Mouse (Mus musculus) adrenal gland, postnatal 0 days (tissue): ENCODE measurements around the gene Pnkp. TPM values are rescaled to one million over a fixed set of nuclear protein-coding genes. Genes with fewer than 3 reads are reported as not detected.

Experiments
- microRNA-seq: library from miRNA; unstranded; fragments of <30 nt; microRNA quantifications from one replicate; pipeline ENCODE4, GENCODE M21; 2016; ENCODE audit warnings: borderline replicate concordance; ENCODE audit not compliant: insufficient number of aligned reads
- polyA plus RNA-seq: library from polyadenylated mRNA; unstranded; fragments of >200 nt; fragmentation: Nextera tagmentation; extraction: Ambion mirVana; gene quantifications from 2 replicates; pipeline ENCODE4 v1.2.1, GENCODE M21; 2015

Pnkp gene
- 41.8 and 51.0 TPM in 2 replicates for polyA plus RNA-seq

DNA sequence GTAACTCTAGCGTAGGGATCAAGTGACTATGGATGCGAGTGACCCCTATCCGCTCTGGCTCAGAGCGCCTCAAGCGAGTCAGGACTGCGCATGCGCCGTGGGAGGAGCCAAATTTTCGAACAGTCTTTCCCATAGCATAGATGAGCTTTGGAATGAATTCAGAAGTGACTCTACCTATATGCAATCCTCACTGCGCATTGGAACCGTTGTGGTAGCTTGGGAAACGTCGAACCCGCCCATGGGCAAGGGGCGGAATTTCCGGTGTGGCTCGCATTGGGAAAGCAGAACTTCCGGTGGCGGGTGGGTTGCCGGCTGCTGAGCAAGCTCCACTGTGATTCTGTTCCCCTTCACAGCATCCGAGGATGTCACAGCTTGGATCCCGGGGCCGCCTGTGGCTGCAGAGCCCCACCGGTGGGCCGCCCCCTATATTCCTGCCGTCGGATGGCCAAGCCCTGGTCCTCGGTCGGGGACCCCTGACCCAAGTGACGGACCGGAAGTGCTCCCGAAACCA lies at the start of gene Pnkp:
Pnkp (plus strand) TSS at position 98 of the 511 bp plus-strand sequence.

DNA sequence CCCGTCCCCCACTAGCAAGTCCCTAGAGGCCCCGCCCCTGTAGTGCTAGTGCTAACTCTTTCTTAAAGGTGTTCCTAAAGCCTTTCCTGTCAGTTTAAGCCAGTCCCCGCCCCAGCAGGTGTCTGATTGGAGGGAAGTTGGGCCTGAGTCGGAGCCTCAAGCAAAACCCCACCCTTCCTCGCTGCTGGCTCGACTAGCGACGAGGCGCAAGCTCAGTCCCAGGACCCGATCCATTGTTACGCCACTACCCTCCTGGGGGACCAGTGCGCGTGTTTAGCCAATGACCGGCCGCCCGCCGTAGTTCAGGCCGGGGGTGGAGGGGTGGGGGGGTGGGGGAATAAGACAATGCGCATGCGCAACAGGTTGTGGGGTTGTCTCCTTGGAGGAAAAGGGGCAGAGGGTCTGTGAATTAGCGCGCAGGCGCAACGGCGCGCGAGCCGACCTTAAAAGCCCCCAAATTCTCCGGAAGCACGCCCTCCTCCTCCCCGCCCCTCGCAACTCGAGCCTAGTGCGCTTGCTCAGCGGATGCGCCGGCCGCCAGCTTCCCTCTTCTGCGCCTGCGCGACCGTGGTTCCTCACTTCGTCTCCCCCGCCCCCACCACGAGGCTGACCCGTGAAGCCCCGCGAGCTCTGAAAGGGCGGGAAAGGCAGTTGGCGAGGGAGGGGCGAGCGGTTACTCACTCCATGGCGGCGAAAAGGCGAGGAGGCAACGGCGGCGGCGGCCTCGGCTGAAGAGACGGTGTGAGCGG lies 41.0 kb upstream of the Pnkp start, which contains the start of the genes Nup62 and Il4i1:
Nup62 (plus strand) TSS at position 368 of the 749 bp plus-strand sequence.
Il4i1 (plus strand) TSS at position 667 of the 749 bp plus-strand sequence.

DNA sequence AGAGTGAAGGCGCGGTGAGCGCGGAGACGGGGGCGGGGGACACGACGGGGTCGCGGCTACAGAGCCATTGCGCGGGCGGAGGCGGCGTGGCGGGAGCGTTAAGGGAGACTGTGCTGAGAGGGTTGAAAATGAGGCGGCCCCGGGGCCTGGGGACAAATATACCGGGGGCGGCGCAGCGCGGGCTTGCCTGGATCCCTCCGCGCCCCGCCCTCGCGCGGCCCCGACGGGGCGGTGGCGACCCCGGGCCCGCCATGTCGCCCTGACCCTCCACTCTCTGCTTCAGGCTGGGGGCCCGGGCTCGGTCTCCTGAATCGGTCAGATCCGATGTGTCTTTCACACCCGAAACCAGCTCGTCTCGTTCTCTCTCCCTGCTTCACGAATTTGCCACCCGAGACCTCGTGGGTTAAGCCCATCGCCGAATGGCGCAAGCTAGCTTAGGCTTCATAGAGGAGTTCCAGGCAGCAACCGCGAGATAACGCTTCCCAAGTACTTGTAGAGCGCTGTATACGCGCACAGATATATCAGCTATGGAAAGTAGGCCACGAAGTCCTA lies 40.4 kb upstream of the Pnkp start, which contains the start of gene Atf5:
Atf5 (minus strand) TSS at position 189 of the 552 bp plus-strand sequence.

DNA sequence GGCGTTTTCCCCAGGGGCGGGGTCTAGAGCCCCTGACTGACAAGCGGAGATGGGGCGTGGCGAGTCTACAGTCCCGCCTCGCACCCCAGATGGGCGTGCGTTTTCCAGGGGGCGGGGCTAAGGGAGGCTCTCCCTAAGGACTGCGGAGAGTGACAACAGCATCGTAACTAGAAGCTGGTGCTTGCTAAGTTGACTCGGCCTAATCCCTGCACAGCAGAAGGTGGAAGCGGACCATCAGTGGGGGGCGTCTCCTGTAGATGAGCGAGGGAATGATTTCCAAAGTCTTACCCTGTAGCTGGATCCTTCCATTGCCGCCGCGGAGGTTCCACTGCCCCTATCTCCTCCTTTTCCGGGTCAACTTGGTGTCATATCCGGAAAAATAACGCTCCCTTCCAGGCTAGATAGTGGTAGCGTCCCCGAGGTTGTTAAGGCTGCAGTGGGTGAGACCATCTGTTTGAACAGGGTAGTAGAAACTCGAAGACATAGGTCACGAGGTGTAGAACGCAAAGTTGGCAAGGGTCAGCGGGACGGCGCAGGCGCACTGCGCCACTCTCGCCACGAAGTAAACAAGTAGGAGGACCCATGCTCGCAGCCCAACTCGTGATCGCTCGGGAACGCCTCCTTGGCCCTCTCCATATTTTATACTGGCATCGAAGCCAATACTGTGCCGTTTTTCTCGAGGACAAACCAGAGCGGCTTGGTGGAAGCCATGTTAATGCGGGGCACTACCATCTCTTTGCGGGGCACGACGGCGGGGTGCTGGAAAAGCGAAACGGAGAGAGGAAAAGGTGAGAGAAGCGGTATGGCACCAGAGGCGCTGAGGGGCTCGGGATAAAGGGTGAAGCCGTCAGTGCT lies 8.2 kb upstream of the Pnkp start, which contains the start of the genes Akt1s1 and Tbc1d17:
Akt1s1 (plus strand) TSS at position 431 of the 855 bp plus-strand sequence.
Tbc1d17 (minus strand) TSS at position 519 of the 855 bp plus-strand sequence.

DNA sequence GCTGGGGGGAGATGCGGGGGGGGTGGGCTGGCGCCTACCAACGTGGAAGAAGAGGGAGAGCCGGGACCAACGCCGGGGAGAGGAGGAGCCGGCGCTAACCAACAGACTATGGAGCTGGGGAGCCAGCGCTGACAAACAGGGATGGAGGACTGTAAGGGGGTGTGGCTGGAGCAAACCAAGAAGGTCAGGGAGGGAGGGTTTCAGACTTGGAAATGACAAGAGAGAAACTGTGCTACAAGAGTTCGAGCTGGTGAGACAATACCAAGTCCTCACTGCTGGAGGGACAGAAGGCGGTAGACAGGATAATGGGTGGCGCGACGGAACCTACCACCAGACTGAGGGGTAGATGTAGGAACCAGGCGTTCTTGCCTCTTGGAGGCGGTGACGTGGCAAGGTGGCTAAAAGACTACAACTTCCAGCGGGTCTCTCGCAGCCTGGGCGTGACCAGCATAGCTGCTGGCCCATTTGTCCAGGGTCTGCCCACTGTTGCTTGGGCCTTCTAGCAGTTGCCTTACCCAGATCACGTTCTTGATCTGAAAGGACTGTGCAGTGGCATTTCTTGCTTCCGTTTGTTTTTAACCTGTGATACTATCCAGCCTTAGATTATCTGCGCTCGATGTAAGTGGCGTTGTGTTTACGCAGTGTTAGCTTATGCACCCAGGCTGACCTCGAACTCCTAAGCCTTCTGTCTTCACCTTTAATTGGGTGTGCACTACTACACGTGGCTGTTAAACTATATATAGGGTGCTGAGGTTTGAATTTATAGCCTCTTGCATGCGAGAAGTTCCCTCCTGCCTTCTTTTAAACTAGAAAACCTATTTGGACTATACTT lies 13.0 kb downstream of the Pnkp start, which contains the start of gene Ptov1:
Ptov1 (minus strand) TSS at position 92 of the 832 bp plus-strand sequence.

DNA sequence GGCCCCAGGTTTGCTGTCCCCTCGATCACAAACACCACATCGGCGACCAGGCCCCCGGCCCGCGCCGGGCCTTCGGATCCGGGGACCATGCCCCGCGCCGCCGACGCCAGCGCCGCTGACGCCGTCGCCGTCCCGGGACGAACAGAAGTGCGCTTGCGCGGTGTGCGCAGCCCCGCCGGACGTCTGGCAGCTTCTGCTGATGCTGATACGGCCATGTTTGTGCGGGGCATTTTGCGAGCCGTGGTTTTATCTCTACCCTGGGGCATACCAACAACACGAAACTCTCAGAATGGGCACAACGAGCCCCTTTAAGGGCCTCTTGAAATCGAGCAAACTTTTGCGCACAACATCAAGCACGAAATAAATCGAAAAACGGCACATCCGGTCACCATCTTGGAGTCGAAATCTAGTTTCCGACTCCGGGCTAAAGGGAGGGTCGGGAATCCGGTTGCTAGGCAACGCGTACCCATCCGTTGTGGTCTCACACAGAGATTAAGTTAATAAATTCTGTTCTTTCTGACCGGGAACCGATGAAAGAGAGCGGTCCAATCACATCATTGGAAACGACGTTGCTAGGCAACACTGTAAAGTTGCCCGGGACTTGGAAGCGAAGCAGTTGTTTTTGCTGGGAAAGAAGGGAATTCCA lies 35.5 kb downstream of the Pnkp start, which contains the start of gene Med25:
Med25 (minus strand) TSS at position 437 of the 646 bp plus-strand sequence.

DNA sequence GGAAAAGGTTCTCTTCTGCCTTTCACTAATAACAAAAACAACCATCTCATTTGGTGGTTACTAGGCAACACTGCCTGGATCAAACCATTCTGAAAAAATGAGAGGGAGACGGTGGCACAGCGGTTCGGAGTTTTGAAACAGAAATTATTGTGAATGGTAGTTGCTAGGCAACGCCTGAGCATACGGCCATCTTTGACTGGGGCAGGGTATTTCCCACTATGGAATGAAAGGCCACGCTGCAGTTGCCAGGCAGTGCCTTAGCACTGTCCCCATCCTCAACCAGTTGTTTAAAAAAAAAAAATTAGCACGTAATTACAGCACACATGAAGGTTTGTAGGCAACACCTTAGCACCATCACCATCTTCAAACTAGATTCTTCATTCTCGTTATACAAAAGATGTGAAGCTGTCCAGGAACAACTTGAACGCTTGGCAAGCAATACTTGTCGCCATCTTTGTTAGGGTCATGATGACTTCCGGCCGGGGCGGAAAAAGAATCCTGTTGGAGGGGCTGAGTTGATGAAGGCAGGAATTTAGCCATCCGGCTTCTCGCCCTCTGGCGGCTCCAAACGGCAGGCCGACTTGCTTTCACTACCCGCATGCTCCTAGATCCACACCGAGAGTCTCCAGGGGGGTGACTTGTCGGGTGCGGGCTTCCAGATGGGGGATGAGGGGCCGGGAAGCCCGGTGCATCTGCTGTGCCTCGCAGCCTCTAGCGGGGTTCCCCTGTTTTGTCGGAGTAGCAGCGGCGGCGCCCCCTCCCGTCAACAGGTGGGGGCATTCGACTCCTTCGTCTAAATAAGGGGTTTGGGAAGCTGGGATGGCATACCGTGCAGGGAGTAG lies 38.9 kb downstream of the Pnkp start, which contains the start of gene Fuz:
Fuz (plus strand) TSS at position 487 of the 842 bp plus-strand sequence.

Small RNA genes lying within 50 kb of the gene (microRNA-seq; reads per million reads assigned to microRNA genes)
- not detected for gene Mir707

Other genes with a start within 250 kb of the Pnkp start
- gene Myh14, start 186.3 kb upstream of the Pnkp start, polyA plus RNA-seq, result 1.7 and 2.0 TPM in 2 replicates
- gene Izumo2, start 148.4 kb upstream of the Pnkp start, polyA plus RNA-seq, result not detected in 2 replicates
- 25.8 and 41.4 TPM in 2 replicates for gene Vrk3, start 108.7 kb upstream of the Pnkp start, polyA plus RNA-seq
- gene Zfp473, start 106.1 kb upstream of the Pnkp start, polyA plus RNA-seq, result 0.16 and 0.37 TPM in 2 replicates
- 40.4 and 43.1 TPM in 2 replicates for gene Nup62, start 41.1 kb upstream of the Pnkp start, polyA plus RNA-seq
- 0.52 and 1.9 TPM in 2 replicates for gene Il4i1, start 40.8 kb upstream of the Pnkp start, polyA plus RNA-seq
- gene Atf5, start 40.5 kb upstream of the Pnkp start, polyA plus RNA-seq, result 8.1 and 9.7 TPM in 2 replicates
- 103 and 124 TPM in 2 replicates for gene Akt1s1, start 8.1 kb upstream of the Pnkp start, polyA plus RNA-seq
- 74.5 and 99.1 TPM in 2 replicates for gene Tbc1d17, start 8.1 kb upstream of the Pnkp start, polyA plus RNA-seq
- 305 and 336 TPM in 2 replicates for gene Ptov1, start 12.6 kb downstream of the Pnkp start, polyA plus RNA-seq
- 65.4 and 92.8 TPM in 2 replicates for gene Med25, start 35.6 kb downstream of the Pnkp start, polyA plus RNA-seq
- gene Fuz, start 38.9 kb downstream of the Pnkp start, polyA plus RNA-seq, result 23.0 and 35.1 TPM in 2 replicates
- 49.4 and 50.6 TPM in 2 replicates for gene Ap2a1, start 72.4 kb downstream of the Pnkp start, polyA plus RNA-seq
- gene Tsks, start 86.1 kb downstream of the Pnkp start, polyA plus RNA-seq, result 0.17 and 0.46 TPM in 2 replicates
- gene Cpt1c, start 117.7 kb downstream of the Pnkp start, polyA plus RNA-seq, result 23.0 and 24.9 TPM in 2 replicates
- 247 and 271 TPM in 2 replicates for gene Prmt1, start 129.4 kb downstream of the Pnkp start, polyA plus RNA-seq
- gene Irf3, start 140.5 kb downstream of the Pnkp start, polyA plus RNA-seq, result 56.9 and 79.7 TPM in 2 replicates
- gene Bcl2l12, start 141.6 kb downstream of the Pnkp start, polyA plus RNA-seq, result 16.6 and 25.4 TPM in 2 replicates
- 25.1 and 26.8 TPM in 2 replicates for gene Scaf1, start 159.2 kb downstream of the Pnkp start, polyA plus RNA-seq
- gene Rras, start 160.8 kb downstream of the Pnkp start, polyA plus RNA-seq, result 69.9 and 80.5 TPM in 2 replicates
- 4.1 and 6.1 TPM in 2 replicates for gene Prr12, start 195.7 kb downstream of the Pnkp start, polyA plus RNA-seq
- gene Nosip, start 205.3 kb downstream of the Pnkp start, polyA plus RNA-seq, result 72.0 and 75.6 TPM in 2 replicates
- gene Prrg2, start 205.5 kb downstream of the Pnkp start, polyA plus RNA-seq, result 21.2 and 23.8 TPM in 2 replicates
- gene Rcn3, start 235.1 kb downstream of the Pnkp start, polyA plus RNA-seq, result 173 and 202 TPM in 2 replicates
- 193 and 264 TPM in 2 replicates for gene Fcgrt, start 246.7 kb downstream of the Pnkp start, polyA plus RNA-seq